Mouse (Mus musculus) thymus, adult 2 months (tissue): ENCODE measurements around the gene Tle6. TPM values are rescaled to one million over a fixed set of nuclear protein-coding genes. Genes with fewer than 3 reads are reported as not detected.

Experiments used
- DNase-seq: peaks from one replicate; pipeline ENCODE4 v3.0.0; 2021
- H3K27ac ChIP-seq: fragments of 200-500 bp; 2 replicates; pipeline ENCODE4 v1.5.1; 2012; ENCODE audit warnings: low read length, control low read depth; ENCODE audit not compliant: control insufficient read depth, insufficient read depth
- H3K27me3 ChIP-seq: fragments of 200-500 bp; 2 replicates; pipeline ENCODE4 v1.6.1; 2012; ENCODE audit warnings: mild to moderate bottlenecking, low read length, moderate library complexity, mixed read lengths; ENCODE audit not compliant: control insufficient read depth, insufficient read depth
- H3K36me3 ChIP-seq: fragments of 200-500 bp; 2 replicates; pipeline ENCODE4 v1.6.1; 2012; ENCODE audit warnings: mild to moderate bottlenecking, low read length, moderate library complexity; ENCODE audit not compliant: control insufficient read depth, insufficient read depth
- H3K4me1 ChIP-seq: fragments of 200-500 bp; replicated peaks from 2 replicates; pipeline ENCODE4 v1.6.1; 2012; ENCODE audit warnings: low read length; ENCODE audit not compliant: control insufficient read depth, insufficient read depth
- H3K4me3 ChIP-seq: fragments of 200-500 bp; 2 replicates; pipeline ENCODE4 v1.5.1; 2012; ENCODE audit warnings: mild to moderate bottlenecking, low read length, control low read depth, moderate library complexity; ENCODE audit not compliant: control insufficient read depth, insufficient read depth
- CTCF ChIP-seq: fragments of 200-500 bp; IDR thresholded peaks from 2 replicates; pipeline ENCODE4 v1.5.1; 2012; ENCODE audit warnings: mild to moderate bottlenecking, control low read depth, low read length, moderate library complexity, borderline replicate concordance; ENCODE audit not compliant: control insufficient read depth, poor library complexity, insufficient read depth; ENCODE audit errors: extremely low read depth
- POLR2A ChIP-seq: fragments of 200-500 bp; IDR thresholded peaks from 2 replicates; pipeline ENCODE4 v1.6.1; 2012; ENCODE audit warnings: mild to moderate bottlenecking, low read length, control low read depth, moderate library complexity; ENCODE audit not compliant: control insufficient read depth, poor library complexity, insufficient read depth; ENCODE audit errors: extremely low read depth
- WGBS: fragments of 180-500 bp; shearing (Covaris S2); methylation state at CpG from one replicate; pipeline ENCODE4 v1.1.7; 2018; 5-methylcytosine and 5-hydroxymethylcytosine counted together
- polyA plus RNA-seq: library from polyadenylated mRNA; depleted of rRNA; stranded (reverse); fragments of >200 nt; gene quantifications from 2 replicates; pipeline ENCODE4 v1.2.3, GENCODE M21; 2012

Tle6 gene
- polyA plus RNA-seq, 1 experiment: 28.8 TPM

DNA sequence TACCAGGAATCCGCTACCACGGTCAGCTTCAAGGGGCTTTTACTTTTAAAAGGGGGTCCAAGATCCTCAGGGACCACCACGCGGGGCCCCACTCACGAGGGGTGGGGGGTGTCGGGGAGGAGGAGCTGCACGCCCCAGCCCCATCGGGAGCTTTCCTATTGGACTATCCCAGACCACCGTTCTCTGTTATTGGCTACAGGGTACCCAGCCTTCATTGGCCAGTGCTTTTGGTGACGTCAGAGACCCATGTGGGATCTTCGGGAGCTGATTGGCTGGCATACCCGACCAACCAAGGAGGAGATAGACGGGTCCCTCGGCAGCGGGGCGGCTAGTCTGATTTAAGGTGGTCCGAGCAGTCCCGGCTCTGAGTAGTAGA is 29.4 kb downstream of the Tle6 start:
- H3K27ac ChIP-seq: peak overlapping the region; percentile 34; the same call in 1 of the 2 replicates
- peaks cover under 1% of the 10 kb centered on the region; the same call in 1 of the 2 replicates for H3K36me3 ChIP-seq
- WGBS: under 1% methylated on average over 18 of the region's 18 CpGs
- H3K4me3 ChIP-seq: peak overlapping the region; percentile 49
- DNase-seq: peak; percentile 97
- 0 out of 2 replicates have a peak, but pooled peaks have one; percentile 37 for TF ChIP-seq CTCF
- no peak for TF ChIP-seq POLR2A
- no peaks in the 10 kb centered on the region for H3K27me3 ChIP-seq
- peaks cover 81% of the 10 kb centered on the region for H3K4me1 ChIP-seq

DNA sequence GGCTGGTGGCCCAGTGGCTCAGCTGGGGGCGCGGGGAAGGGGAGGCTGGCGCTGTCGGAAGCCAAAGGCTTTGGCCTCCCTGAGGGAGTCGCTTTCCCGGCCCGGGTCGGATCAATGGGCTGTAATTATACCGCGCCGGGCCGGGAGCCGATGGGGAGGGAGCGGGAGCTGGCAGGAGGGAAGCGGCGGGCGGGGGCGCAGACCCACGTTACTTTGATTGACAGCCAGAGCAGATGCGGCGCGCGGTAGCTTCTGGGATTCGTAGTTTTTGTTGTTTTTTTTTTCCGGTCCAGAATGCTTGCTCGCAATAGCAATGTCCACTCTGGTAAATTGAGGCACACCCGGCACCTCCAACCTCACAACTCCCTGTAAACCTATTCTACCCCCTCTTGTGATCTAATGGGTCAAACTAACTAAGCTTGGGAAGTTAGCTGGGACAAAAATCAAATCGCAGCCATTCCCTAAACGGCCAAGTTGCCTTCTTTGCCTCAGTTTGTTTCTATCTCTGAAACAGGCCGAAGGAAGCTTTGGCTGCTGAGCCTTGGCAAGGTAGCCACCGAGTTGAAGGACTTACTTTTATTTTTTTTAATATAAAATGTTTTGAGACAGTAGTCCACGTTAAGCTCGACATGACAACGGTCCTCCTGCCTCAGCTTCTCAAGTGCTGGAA is 29.9 kb downstream of the Tle6 start:
- H3K27me3 ChIP-seq: no peaks in the 10 kb centered on the region
- DNase-seq: peak; percentile 88
- peaks cover 5% of the 10 kb centered on the region; the same call in 1 of the 2 replicates for H3K36me3 ChIP-seq
- H3K4me1 ChIP-seq: peaks cover 85% of the 10 kb centered on the region
- WGBS: under 1% methylated on average over 33 of the region's 34 CpGs
- TF ChIP-seq POLR2A (no peak), CTCF (no peak)
- H3K27ac ChIP-seq: peak overlapping the region; percentile 34; the same call in 1 of the 2 replicates
- peak overlapping the region; percentile 49 for H3K4me3 ChIP-seq

DNA sequence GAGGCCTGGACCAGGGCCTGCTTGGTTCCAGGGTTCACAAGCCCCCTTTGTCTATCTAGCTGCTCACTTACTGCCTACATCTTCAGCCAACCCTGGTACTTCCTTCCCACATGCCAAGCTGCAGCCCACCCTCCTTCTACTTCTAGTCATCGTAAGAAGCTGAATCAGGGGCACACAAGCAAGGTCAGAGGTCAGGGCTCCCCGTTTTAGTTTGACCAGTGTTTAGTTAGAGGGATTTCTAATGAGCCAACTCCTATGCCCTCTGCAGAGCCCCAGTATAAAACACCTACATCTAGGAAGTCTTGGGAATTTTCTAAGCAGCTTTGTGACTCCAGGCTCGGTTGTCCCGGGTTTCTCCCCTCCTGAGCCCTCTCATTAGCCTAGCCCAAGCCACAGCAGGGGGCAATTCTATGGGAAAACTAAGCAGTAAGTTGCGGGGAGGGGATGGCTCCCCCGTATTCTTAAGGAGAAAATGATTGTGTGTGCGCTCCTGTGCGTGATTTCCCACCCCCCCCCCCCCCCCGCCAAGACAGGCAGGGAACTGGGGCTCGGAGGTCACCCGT is 30.6 kb downstream of the Tle6 start:
- peak overlapping the region; percentile 49 for H3K4me3 ChIP-seq
- H3K27ac ChIP-seq: no peak overlapping the region
- H3K36me3 ChIP-seq: peaks cover 10% of the 10 kb centered on the region
- TF ChIP-seq POLR2A (no peak), CTCF (no peak)
- peak; percentile 18 for DNase-seq
- H3K27me3 ChIP-seq: no peaks in the 10 kb centered on the region
- WGBS: 17% methylated on average over 11 of the region's 11 CpGs
- H3K4me1 ChIP-seq: peaks cover 83% of the 10 kb centered on the region

DNA sequence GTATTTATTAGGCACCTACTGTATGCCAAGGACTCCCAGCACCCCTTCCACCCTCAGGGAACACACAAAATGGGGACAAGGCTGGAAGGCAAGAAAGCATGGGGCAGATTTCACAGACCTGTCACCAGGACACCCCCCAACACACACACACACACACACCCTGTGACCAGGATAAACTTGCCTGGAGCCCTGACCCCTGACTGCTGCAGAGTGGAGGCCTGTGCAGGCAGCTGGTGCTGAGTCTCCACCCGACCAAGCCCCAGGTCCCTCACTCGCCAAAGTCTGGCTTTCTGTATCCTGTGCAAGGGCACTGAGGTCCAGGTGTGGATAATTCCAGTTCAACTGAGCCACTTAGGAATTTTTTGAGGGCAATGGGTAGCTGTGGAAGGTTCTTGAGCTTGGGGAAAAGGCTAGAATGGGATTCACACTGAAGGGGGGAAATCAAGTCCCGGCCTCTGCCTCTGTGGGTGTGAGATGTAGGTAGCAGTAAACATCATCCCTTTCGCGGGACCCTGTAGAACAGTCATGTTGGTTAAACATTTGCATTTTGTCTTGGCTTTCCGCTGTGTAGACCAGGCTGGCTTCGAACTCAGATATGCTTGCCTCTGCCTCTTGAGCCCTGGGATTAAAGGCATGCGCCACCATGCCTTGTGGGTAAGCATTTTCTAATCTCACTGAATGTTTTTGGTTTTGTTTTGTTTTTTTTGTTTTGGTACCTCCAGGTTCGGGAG is 31.2 kb downstream of the Tle6 start:
- Histone ChIP-seq H3K36me3 (peaks cover 16% of the 10 kb centered on the region), H3K4me3 (no peak overlapping the region), H3K27ac (no peak overlapping the region), H3K27me3 (no peaks in the 10 kb centered on the region), H3K4me1 (peaks cover 83% of the 10 kb centered on the region)
- TF ChIP-seq CTCF: no peak
- TF ChIP-seq POLR2A: no peak
- WGBS: 87% methylated on average over 9 of the region's 9 CpGs
- DNase-seq: peak; percentile 15

DNA sequence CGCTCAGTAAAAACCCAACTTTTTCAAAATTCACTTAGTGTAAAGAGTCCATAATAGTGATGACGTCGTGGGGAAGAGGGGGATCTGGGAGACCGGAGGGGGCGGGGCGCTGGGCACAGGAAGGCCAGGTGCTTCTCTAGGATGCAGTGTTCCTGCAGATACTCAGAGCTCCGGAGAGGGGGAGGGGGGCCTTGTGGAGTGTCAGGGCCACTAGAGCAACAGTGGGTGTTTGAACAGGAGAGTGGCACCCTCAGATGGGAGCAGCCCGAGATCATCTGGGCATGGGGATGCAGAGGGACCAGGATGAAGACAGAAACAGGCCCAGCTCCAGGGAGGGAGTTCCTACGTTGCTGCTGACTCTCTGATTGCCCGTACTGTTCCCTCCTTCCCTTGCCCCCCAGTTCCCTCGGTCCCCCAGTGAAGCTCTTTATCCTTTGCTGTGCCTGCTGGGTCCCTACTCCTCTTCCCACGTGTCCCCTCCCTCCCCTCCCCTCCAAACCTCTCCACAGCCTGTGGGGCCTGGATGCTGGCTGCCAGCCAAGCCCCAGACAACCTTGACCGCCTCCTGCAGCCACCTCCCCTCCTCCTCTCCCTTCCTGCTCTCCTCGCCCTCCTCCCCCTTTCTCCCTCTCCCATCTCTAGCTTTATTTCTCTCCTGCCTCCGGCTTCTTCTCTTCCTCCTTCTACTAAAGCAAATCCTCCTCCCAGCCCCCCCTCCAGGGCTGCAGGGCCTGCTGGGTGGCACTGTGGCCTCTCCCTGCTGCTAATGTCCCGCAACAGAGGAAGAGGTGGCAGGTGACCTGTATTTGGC is 32.3 kb downstream of the Tle6 start:
- H3K27ac ChIP-seq: no peak overlapping the region
- H3K4me1 ChIP-seq: peaks cover 84% of the 10 kb centered on the region
- DNase-seq: peak; percentile 58
- TF ChIP-seq POLR2A (no peak), CTCF (no peak)
- no peak overlapping the region for H3K4me3 ChIP-seq
- 43% methylated on average over 16 of the region's 16 CpGs for WGBS
- peaks cover 27% of the 10 kb centered on the region for H3K36me3 ChIP-seq
- no peaks in the 10 kb centered on the region for H3K27me3 ChIP-seq
